Mouse (Mus musculus) right cerebral cortex, postnatal 14 days (tissue): ENCODE data around the gene Caml.
"Not testable (repeated sequence)": the region's sequence is repeated elsewhere in the genome, so short reads cannot be mapped to it uniquely, and the experiment has no call there.

Experiments
- DNase-seq: peaks from one replicate; pipeline ENCODE4 v3.0.0; 2022

The Caml gene

DNA sequence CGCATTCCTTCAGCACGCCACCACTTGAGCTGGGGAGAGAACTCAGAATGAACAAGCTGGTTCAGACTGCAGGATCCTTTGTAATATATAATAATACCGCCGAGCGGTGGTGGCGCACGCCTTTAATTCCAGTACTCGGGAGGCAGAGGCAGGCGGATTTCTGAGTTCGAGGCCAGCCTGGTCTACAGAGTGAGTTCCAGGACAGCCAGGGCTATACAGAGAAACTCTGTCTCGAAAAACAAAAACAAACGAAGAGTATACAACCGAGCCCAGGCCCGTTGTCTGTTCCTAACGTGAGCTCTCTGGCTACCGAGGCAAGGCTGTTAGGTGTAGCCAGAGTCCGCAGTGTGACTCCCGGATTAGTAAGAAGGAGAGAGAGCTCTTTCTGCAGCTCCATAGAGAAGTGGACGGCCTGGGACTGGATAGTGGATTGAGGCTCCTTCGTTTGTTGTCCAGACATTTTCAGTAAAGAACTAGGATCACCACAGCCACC, 603 bp upstream of the Caml start:
- DNase-seq = not testable (repeated sequence)

DNA sequence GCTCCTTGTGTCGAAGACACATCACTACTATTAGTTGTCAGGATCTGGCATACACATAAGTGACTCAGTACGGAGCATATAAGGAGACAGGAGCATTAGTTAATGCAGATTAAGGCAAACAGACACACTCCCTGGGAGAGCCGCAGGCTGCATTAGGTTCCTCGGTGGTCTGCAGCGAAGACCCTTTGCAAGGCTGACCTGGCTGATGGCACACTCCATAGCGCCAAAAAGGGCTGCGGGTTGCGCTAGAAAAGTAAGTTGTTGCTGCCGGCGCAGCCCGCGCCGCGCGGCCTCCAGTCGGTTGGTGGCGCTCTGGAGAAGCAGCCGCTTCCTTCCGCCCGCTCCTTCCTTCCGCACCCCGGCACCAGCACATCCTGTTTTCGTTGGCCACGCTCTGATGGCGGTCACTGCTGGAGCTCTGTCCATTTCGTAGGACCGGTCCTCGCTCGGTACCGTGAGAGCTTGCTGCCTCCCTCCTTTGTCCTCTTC, 11.9 kb downstream of the Caml start, which contains the start of gene Ddx46:
TSS of gene Ddx46 (plus strand) at position 389 of the 489 bp plus-strand sequence.
- DNase-seq = peak; percentile 91

- no peak for DNase-seq
Measured at GRCm38 (mm10) chr13:55635146-55635571, 12.4 kb downstream of the Caml start.

DNA sequence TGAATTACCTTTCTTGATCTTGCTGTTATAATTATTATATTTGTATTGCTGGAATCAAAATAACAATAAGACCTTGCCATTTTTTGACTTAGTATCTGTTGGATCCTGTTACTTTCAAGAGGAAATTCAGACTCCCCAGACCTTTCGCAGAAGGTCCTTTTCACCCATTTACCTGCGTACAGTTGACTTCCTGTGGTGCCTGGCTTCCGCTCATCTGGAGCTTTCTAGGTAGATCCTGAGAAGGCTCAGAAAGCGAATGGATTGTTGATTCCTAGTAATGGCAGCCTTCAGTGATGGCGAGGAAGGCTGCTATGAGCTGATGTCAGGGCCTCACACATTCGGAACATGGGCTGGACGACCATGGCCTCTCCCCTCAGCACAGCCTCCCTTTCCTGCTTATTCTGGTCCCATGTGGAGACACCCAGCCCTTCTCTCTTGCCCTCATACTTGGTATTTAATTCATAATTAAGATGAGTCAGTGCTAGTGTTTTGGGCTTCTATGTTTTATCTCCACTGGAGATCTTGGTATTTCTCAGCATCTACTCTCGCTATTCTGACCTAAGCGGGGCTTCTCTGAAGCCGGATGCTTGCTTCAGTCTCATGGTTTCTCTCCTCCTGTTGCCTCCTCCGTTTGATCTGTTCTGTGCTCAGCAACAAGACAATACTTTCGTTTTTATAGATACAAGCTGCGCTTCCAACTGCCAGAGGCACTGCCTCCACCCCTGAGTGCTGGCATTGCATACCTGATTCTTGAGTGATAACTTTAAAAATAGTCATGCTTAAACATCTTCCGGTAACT, 13.6 kb downstream of the Caml start:
- no peak for DNase-seq

DNA sequence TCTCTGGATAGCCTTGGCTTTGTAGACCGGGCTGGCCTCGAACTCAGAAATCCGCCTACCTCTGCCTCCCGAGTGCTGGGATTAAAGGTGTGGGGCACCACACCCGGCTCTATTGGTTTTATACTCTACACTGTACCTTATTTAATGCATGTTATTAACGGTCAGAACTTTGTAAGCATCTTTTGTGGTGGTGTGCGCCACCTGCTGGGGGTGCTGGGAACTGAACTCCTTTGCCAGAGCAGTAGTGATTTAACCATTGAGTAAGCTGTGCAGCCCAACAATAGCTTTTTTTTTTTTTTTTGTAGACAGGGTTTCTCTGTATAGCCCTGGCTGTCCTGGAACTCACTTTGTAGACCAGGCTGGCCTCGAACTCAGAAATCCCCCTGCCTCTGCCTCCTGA, 17.7 kb downstream of the Caml start:
- peak; percentile 73 for DNase-seq

DNA sequence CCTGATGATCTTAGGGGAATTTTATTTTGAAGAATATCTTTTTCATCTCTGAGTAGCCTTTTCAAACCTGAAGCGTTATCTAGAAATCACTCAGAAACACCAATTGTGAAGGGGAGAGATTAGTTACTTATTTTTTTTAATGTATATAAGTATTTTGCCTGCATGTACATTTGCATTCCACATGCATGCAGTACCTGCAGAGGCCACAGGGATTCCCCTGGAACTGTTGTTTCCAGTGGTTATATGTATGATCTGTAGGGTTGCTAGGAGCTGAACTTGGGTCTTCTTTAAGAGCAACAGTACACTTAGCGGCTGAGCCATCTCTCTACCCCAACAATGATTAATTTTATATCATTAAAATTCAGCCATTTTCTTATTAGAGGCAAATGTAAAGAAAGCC, 21.7 kb downstream of the Caml start:
- DNase-seq = peak; percentile 15

- DNase-seq = no peak
Measured at GRCm38 (mm10) chr13:55650098-55650497, 27.3 kb downstream of the Caml start.

GRCm38 (mm10) chr13:55650980-55651379, 28.2 kb downstream of the Caml start:
- no peak for DNase-seq

DNA sequence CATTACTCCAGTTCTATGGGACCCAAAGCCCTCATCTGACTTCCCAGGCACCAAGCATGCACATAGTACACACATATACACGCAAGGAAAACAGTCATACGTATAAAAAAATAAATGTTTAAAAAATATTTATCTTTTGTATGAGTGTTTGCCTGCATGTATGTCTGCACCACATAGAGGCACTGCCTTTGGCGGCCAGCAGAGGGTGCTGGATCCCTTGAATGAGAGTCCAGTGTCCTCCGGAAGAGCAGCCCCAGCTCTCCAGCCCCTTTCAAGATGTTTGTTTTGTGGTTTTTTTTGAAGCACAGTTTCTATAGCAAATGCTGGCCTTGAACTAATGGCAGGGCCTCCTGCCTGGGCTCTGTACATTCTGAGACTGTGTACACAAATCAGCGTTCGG, 45.7 kb downstream of the Caml start:
- peak; percentile 38 for DNase-seq

DNA sequence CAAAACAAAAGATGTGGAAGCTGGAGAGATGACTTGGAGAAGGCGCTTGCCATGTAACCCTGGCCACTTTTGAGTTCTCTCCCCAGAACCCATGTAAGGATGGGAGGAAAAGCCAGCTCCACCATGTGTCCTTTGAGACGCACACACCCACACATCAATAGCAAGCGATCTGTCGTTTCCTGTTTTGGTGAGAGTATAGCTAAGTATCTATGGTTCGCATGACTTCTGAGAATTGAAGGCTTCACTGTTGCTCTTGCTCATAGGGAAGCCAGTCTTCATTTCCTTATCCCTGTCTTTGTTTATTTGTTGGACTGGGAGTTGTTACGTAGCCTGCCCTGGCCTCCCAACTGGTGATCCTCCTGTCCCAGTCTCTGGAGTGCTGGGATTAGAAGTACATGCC, 49.9 kb downstream of the Caml start:
- DNase-seq = no peak

GRCm38 (mm10) chr13:55677364-55677763, 54.6 kb downstream of the Caml start:
- no peak for DNase-seq
